Mouse (Mus musculus) embryonic facial prominence, embryonic 11.5 days (tissue): ENCODE data around the gene Ntf5. TPM values are rescaled to one million over a fixed set of nuclear protein-coding genes. Genes with fewer than 3 reads are reported as not detected.

ENCODE experiments used
- ATAC-seq: fragments of 200-750 bp; cut with Nextera tagmentation; replicated peaks from 2 replicates; pipeline ENCODE4 v1.8.0; 2017; ENCODE audit warnings: low read depth; ENCODE audit not compliant: insufficient number of reproducible peaks, low FRiP score, low TSS enrichment
- DNase-seq: peaks from one replicate; pipeline ENCODE4 v3.0.0-alpha.2; 2015; ENCODE audit warnings: low spot score
- H3K27ac ChIP-seq: fragments of 300-500 bp; sonication (generic); replicated peaks from 2 replicates; pipeline ENCODE4 v1.5.1; 2014; ENCODE audit warnings: mild to moderate bottlenecking, low read depth, low read length, control low read depth
- H3K27me3 ChIP-seq: fragments of 300-500 bp; sonication (generic); 2 replicates; pipeline ENCODE4 v1.6.1; 2014; ENCODE audit warnings: mild to moderate bottlenecking, low read length, moderate library complexity, mixed read lengths; ENCODE audit not compliant: control insufficient read depth, insufficient read depth
- H3K36me3 ChIP-seq: fragments of 300-500 bp; sonication (generic); replicated peaks from 2 replicates; pipeline ENCODE4 v1.6.1; 2014; ENCODE audit warnings: low read depth, mild to moderate bottlenecking, low read length, moderate library complexity, mixed read lengths; ENCODE audit not compliant: control insufficient read depth, insufficient read depth
- H3K4me1 ChIP-seq: fragments of 300-500 bp; sonication (generic); 2 replicates; pipeline ENCODE4 v1.6.1; 2014; ENCODE audit warnings: low read length, mixed read lengths; ENCODE audit not compliant: control insufficient read depth, insufficient read depth
- H3K4me2 ChIP-seq: fragments of 300-500 bp; sonication (generic); 2 replicates; pipeline ENCODE4 v1.6.1; 2014; ENCODE audit warnings: low read depth, mild to moderate bottlenecking, control low read depth, low read length, moderate library complexity
- H3K4me3 ChIP-seq: fragments of 300-500 bp; sonication (generic); 2 replicates; pipeline ENCODE4 v1.5.1; 2014; ENCODE audit warnings: low read depth, low read length, control low read depth
- H3K9ac ChIP-seq: fragments of 300-500 bp; sonication (generic); replicated peaks from 2 replicates; pipeline ENCODE4 v1.6.1; 2014; ENCODE audit warnings: mild to moderate bottlenecking, control low read depth, low read length
- H3K9me3 ChIP-seq: fragments of 300-500 bp; sonication (generic); replicated peaks from 2 replicates; pipeline ENCODE4 v1.6.1; 2016; ENCODE audit warnings: mild to moderate bottlenecking, low read length, inconsistent platforms, mixed read lengths; ENCODE audit not compliant: control insufficient read depth
- WGBS: fragments of 180-500 bp; shearing (Covaris S2); extraction: QIAGEN DNeasy Blood & Tissue Kit; methylation state at CpG from one replicate; pipeline ENCODE4 v1.1.7; 2014; 5-methylcytosine and 5-hydroxymethylcytosine counted together
- polyA plus RNA-seq: library from polyadenylated mRNA; unstranded; fragments of >200 nt; fragmentation: Nextera tagmentation; extraction: Ambion mirVana; gene quantifications from 2 replicates; pipeline ENCODE4 v1.2.1, GENCODE M21; 2014

Ntf5 gene
- polyA plus RNA-seq, 1 experiment from 2014 or later: 5.1 TPM

DNA sequence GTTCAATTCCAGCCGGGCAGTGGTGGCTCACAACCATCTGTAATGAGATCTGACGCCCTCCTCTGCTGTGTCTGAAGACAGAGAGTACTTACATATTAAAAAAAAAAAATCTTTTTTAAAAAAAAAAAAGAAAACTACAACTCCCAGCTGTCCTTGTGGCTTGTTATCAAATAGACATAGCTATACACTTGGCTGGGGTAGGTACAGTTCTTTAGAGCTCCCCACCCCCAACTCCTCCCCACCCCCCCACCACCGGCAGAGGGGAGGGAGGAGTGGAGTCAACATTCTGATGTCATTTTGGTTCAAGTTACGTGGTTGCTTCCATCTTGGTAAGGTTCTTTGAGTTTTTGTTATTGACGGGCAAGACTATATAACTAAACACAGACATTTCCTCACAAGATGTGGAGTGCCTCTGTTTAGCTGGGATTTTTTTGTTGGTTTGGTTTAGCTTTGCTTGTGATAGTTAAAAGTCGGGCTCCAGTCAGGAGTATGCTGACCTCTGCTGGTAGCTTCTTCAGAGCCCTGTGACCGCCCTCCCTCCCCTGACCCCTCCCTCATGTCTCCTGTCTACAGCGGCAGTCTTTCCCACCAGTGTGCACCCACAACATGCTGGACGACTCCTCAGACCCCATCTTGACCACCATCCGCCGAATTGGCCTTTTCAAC is 34.0 kb downstream of the Ntf5 start:
- Histone ChIP-seq H3K4me1 (no peaks in the 10 kb centered on the region), H3K9ac (no peak overlapping the region), H3K4me3 (no peak overlapping the region), H3K4me2 (no peak overlapping the region), H3K36me3 (no peaks in the 10 kb centered on the region), H3K27ac (no peak overlapping the region), H3K27me3 (no peaks in the 10 kb centered on the region), H3K9me3 (no peaks in the 10 kb centered on the region)
- 0 out of 2 replicates have a peak, but pooled peaks have one; percentile 35 for ATAC-seq
- DNase-seq: peak; percentile 64
- 29% methylated on average over 11 of the region's 11 CpGs for WGBS

DNA sequence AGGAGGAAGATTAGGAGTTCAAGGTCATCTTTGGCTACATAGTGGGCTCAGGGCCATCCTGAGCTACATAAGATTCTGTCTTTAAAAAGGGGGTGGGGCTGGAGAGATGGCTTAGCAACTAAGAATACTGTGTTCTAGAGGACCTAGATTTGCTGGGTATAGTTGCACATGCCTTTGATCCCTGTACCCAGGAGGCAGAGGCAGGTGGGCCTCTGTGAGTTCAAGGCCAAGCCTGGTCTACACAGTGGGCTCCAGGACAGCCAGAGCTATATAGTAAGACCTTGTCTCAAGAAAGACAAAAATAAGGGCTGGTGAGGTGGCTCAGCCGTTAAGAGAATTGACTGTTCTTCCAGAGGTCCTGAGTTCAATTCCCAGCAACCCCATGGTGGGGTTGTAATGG is 36.5 kb downstream of the Ntf5 start:
- Histone ChIP-seq H3K4me3 (no peak overlapping the region), H3K36me3 (peaks cover 2% of the 10 kb centered on the region; the same call in 1 of the 2 replicates), H3K9ac (no peak overlapping the region), H3K27me3 (no peaks in the 10 kb centered on the region), H3K9me3 (no peaks in the 10 kb centered on the region), H3K27ac (no peak overlapping the region), H3K4me1 (no peaks in the 10 kb centered on the region), H3K4me2 (no peak overlapping the region)
- 97% methylated on average over 1 of the region's 1 CpGs for WGBS
- no peak for DNase-seq
- no peak for ATAC-seq

DNA sequence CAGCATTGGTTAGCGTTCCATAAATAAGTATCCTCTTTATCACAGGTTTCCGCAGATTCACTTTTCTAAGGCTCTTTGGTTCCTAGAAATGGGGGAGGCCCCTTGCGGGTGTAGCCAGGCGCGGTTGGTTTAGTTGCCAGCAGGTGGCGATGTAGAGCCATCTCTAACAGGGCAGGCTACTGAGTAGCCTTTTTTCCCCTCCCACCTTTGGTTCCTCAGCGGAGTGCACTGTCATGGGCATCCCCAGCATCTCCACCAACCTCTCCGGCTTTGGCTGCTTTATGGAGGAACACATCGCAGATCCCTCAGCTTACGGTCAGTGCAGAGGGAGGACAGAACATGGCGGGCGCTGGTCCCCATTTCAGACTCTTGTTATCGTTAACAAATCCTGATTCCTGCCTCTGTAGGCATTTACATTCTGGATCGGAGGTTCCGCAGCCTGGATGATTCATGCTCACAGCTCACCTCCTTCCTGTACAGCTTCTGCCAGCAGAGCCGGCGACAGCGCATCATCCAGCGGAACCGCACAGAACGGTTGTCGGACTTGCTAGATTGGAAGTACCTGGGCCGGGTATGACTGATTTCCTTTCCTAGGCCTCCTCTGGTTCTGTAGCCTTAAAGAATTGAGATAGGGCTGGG is 38.0 kb downstream of the Ntf5 start:
- peaks cover 4% of the 10 kb centered on the region; the same call in 1 of the 2 replicates for H3K36me3 ChIP-seq

DNA sequence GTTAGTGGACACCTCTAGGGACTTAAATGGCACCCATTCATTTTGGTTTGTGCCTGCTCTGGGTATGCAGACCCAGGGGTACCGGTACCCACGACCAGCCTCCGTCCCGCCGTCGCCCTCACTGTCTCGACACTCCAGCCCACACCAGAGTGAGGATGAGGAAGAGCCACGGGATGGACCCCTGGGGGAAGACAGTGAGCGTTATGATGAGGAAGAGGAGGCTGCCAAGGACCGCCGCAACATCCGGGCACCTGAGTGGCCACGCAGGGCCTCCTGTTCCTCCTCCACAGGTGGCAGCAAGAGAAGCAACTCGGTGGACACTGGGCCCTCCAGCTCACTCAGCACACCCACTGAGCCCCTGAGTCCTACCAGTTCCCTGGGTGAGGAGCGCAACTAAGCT is 41.5 kb downstream of the Ntf5 start:
- Histone ChIP-seq H3K9me3 (no peaks in the 10 kb centered on the region), H3K4me3 (no peak overlapping the region), H3K27ac (no peak overlapping the region), H3K36me3 (peaks cover 7% of the 10 kb centered on the region; the same call in 1 of the 2 replicates), H3K4me1 (peaks cover 6% of the 10 kb centered on the region), H3K9ac (no peak overlapping the region), H3K27me3 (no peaks in the 10 kb centered on the region), H3K4me2 (no peak overlapping the region)
- ATAC-seq: no peak
- no peak for DNase-seq
- 86% methylated on average over 15 of the region's 15 CpGs for WGBS

More for the DNA sequence above, 38.0 kb downstream of the Ntf5 start:
- no peak overlapping the region for H3K27ac ChIP-seq
- H3K9ac ChIP-seq: 0 out of 2 replicates have a peak overlapping the region, but pooled peaks have one; percentile 7
- H3K4me2 ChIP-seq: no peak overlapping the region
- 56% methylated on average over 23 of the region's 23 CpGs for WGBS
- H3K27me3 ChIP-seq: no peaks in the 10 kb centered on the region
- no peak overlapping the region for H3K4me3 ChIP-seq
- DNase-seq (peak; percentile 87), ATAC-seq (peak; percentile 68; the same call in 1 of the 2 replicates)
- H3K4me1 ChIP-seq: no peaks in the 10 kb centered on the region
- no peaks in the 10 kb centered on the region for H3K9me3 ChIP-seq

DNA sequence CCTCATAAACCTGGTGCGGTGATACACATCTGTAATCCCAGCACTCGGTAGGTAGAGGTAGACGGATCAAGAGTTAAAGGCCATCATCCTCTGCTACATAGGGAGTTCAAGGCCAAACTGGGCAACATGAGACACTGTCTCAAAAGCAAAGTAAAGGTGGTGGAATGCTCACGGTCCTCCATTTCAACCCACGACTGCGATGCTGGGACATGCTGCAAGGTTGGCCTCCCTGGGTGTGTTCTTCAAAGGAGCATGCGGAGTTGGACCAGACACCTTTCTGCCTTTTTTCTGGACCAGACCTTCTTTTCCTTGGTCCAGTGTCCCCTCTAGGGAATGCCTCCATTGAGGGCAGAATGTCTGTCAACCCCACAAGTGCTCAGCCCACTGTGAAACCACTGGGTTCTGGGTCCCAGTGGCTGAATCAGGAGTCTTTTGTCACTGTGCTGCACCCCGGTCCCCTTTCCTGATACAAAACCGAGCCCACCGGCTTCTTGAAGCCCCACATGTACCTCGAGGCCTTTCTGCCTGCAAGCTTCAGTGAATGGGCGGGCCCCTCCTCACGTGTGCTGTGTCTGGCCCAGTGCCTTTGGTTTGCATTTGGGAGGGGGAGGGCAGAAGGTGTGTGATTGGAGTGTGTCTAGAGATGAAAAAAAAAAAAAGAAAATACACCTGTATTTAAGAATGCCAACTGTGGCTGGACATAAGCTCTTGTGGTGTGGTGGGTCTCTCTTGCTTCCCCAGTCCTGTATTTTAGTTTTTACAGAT is 42.6 kb downstream of the Ntf5 start:
- Histone ChIP-seq H3K9ac (no peak overlapping the region), H3K27ac (no peak overlapping the region), H3K4me2 (no peak overlapping the region), H3K36me3 (peaks cover 7% of the 10 kb centered on the region; the same call in 1 of the 2 replicates), H3K4me1 (peaks cover 6% of the 10 kb centered on the region), H3K9me3 (no peaks in the 10 kb centered on the region), H3K4me3 (no peak overlapping the region), H3K27me3 (no peaks in the 10 kb centered on the region)
- 81% methylated on average over 13 of the region's 13 CpGs for WGBS
- ATAC-seq: no peak
- DNase-seq: no peak

DNA sequence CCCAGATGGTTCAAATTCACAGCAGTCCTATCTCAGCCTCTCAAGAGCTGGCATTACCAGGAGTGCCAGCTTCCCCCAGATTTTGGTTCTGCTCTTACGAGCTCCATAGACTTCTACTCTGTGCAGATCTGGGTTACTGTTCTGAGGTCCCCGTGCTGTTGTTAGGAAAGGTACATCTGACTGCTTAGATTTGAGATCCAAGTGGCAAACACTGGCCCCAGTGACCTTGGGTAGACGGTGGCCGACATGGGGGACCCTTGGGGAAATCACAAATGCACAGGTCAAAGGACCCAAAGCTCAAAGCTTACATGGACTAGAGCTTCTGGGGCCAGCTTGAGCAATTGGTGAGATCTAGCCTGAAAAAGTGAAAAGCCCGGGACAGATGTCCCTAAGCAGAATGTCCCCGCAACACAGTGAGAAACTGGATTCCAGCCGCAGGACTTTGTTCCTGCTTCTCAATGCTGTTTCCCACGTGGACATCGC is 43.3 kb downstream of the Ntf5 start:
- Histone ChIP-seq H3K4me2 (no peak overlapping the region), H3K27ac (no peak overlapping the region), H3K9ac (no peak overlapping the region), H3K4me1 (peaks cover 6% of the 10 kb centered on the region), H3K9me3 (no peaks in the 10 kb centered on the region), H3K27me3 (no peaks in the 10 kb centered on the region), H3K36me3 (peaks cover 7% of the 10 kb centered on the region; the same call in 1 of the 2 replicates), H3K4me3 (no peak overlapping the region)
- ATAC-seq (no peak), DNase-seq (no peak)
- WGBS: 56% methylated on average over 9 of the region's 9 CpGs

DNA sequence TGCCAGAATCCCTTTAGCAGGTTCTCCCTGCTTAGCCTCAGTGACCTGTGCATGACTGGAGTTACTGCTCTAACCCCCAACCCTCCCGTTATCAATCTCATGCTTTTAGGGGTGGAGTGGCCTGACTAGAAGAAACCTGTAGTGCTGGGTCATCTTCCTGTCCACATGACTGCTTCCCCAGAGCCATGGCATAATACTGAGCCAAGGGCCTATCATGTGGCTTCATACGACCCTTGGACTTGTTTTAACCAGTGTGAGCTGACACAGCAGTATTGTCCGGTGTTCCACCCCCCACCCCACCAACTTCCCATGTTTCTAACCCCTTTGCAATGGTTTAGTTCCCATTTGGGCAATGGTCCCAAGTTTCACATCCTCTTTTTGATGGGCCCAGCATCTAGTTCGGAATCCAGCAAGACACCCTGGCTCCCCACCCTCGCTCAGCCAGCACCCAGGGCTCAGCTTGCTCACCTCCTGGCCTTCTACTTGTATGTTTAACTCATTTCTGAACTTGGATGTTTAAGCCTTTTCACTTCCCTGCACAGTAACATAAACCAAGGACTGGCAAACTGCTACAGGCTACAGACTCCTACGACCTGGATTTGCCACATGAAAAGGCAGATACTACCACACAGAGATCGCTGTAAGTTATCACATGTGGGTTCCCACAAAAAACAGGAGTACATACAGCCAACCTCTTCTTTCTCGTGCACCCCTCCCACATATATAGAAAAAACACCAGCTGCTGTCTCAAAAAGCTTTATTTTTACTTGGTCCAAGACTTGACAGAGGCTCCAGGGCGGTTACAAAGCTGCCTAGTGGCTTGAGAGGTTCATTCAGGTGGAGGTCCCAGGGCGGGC is 43.9 kb downstream of the Ntf5 start:
- H3K4me2 ChIP-seq: peak overlapping the region; percentile 51
- peak overlapping the region; percentile 65 for H3K4me3 ChIP-seq
- H3K9me3 ChIP-seq: no peaks in the 10 kb centered on the region
- H3K36me3 ChIP-seq: peaks cover 7% of the 10 kb centered on the region; the same call in 1 of the 2 replicates
- no peak for ATAC-seq
- WGBS: 72% methylated on average over 9 of the region's 10 CpGs
- no peak for DNase-seq
- H3K27me3 ChIP-seq: no peaks in the 10 kb centered on the region
- H3K9ac ChIP-seq: peak overlapping the region; percentile 83
- no peak overlapping the region for H3K27ac ChIP-seq
- peaks cover 6% of the 10 kb centered on the region for H3K4me1 ChIP-seq
